ENCODE assay signal across 10 mouse cellular contexts in genomic region chr6:84976563-84976971, GRCm38 (mm10).
DNase-seq lines count a peak whose midpoint lies in the region; ATAC-seq lines count a peak whose summit lies in the region.
"Had no signal": no experiment of that assay in that cellular context is flagged by ENCODE, and none has a peak within 500 bp of the region (broad histone marks: within the 10 kb centered on the region; RNA-seq: fewer than 3 reads in every experiment).

No protein-coding gene starts in this region.

- no peak overlapping the region for H3K4me2 ChIP-seq in liver, embryonic 13.5 days
- H3K4me2 ChIP-seq in forebrain, embryonic 12.5 days, result no peak overlapping the region

- ATAC-seq in liver, embryonic 13.5 days (ENCODE audit: low read depth), result peak; percentile 36; the same call in 1 of the 2 replicates
- ATAC-seq in forebrain, embryonic 12.5 days (ENCODE audit: low FRiP score), result no peak

- no peaks in the 10 kb centered on the region for H3K27me3 ChIP-seq in liver, embryonic 13.5 days
- no peaks in the 10 kb centered on the region for H3K27me3 ChIP-seq in forebrain, embryonic 12.5 days

- peaks cover 4% of the 10 kb centered on the region; the same call in 1 of the 2 replicates for H3K4me1 ChIP-seq in liver, embryonic 13.5 days (replicated peaks)
- peaks cover 6% of the 10 kb centered on the region; the same call in 1 of the 2 replicates for H3K4me1 ChIP-seq in forebrain, embryonic 12.5 days

- H3K9me3 ChIP-seq in liver, embryonic 13.5 days (replicated peaks), result no peaks in the 10 kb centered on the region
- H3K9me3 ChIP-seq in forebrain, embryonic 12.5 days, result no peaks in the 10 kb centered on the region

- 48% methylated on average over 3 of the region's 3 CpGs for WGBS in liver, embryonic 13.5 days (ENCODE audit: insufficient replicate concordance)
- WGBS in forebrain, embryonic 12.5 days, result 49% methylated on average over 3 of the region's 3 CpGs

- DNase-seq in adrenal gland, postnatal 14 days, result peak; percentile 9
- no peak for DNase-seq in adrenal gland, postnatal 4 days (ENCODE audit: low spot score in 2 of 2)
- DNase-seq in urinary bladder, adult 18-20 months (ENCODE audit: low spot score in 2 of 2), result peak; percentile 1 to 3
- DNase-seq in urinary bladder, adult 2 months (ENCODE audit: low spot score), result no peak
- DNase-seq in liver, embryonic 13.5 days, result no peak
- DNase-seq in thymus, postnatal 14 days, result no peak
- DNase-seq in left cerebral cortex, adult 18-20 months (ENCODE audit: low spot score in 2 of 2), result no peak
- DNase-seq: layer of hippocampus, postnatal 36 days had no signal

- H3K27ac ChIP-seq in liver, embryonic 13.5 days, result no peak overlapping the region
- H3K27ac ChIP-seq in forebrain, embryonic 12.5 days, result no peak overlapping the region

- H3K9ac ChIP-seq in liver, embryonic 13.5 days, result no peak overlapping the region
- no peak overlapping the region for H3K9ac ChIP-seq in forebrain, embryonic 12.5 days

- H3K4me3 ChIP-seq in liver, embryonic 13.5 days (replicated peaks), result no peak overlapping the region
- H3K4me3 ChIP-seq in forebrain, embryonic 12.5 days (replicated peaks), result no peak overlapping the region
- H3K4me3 ChIP-seq: erythroblast, embryonic 14.5 days had no signal

- H3K36me3 ChIP-seq in liver, embryonic 13.5 days, result no peaks in the 10 kb centered on the region
- no peaks in the 10 kb centered on the region for H3K36me3 ChIP-seq in forebrain, embryonic 12.5 days (replicated peaks)

Comparison
In these comparisons a context has a peak if more than half of its experiments do, and no peak if none do; other contexts are left out.
1. DNase-seq: peak in adrenal gland, postnatal 14 days (single experiment) and urinary bladder, adult 18-20 months (2 of 2); none in adrenal gland, postnatal 4 days (0 of 2), urinary bladder, adult 2 months (single experiment), liver, embryonic 13.5 days (single experiment), thymus, postnatal 14 days (single experiment) and left cerebral cortex, adult 18-20 months (0 of 2).